Mouse (Mus musculus) limb, embryonic 14.5 days (tissue): ENCODE results near the gene Pank3. TPM values are rescaled to one million over a fixed set of nuclear protein-coding genes. Genes with fewer than 3 reads are reported as not detected.
A peak's percentile ranks its signal among the peaks of the same experiment; 100 is the strongest.
"Not testable (repeated sequence)": the region's sequence is repeated elsewhere in the genome, so short reads cannot be mapped to it uniquely, and the experiment has no call there.

Source experiments
- ATAC-seq: fragments of 200-750 bp; cut with Nextera tagmentation; 2 replicates; pipeline ENCODE4 v1.8.0; 2017; ENCODE audit warnings: low read depth, moderate number of reproducible peaks, moderate TSS enrichment; ENCODE audit not compliant: low FRiP score
- DNase-seq: peaks from one replicate; pipeline ENCODE4 v3.0.0-alpha.2; 2015; ENCODE audit warnings: low spot score
- H3K27ac ChIP-seq: fragments of 300-500 bp; sonication (generic); replicated peaks from 2 replicates; pipeline ENCODE4 v1.5.1; 2014; ENCODE audit warnings: low read depth, mild to moderate bottlenecking, low read length, moderate library complexity, mixed read lengths
- H3K27me3 ChIP-seq: fragments of 300-500 bp; sonication (generic); 2 replicates; pipeline ENCODE4 v1.6.1; 2014; ENCODE audit warnings: low read length, mixed read lengths; ENCODE audit not compliant: control insufficient read depth, insufficient read depth
- H3K36me3 ChIP-seq: fragments of 300-500 bp; sonication (generic); 2 replicates; pipeline ENCODE4 v1.6.1; 2014; ENCODE audit warnings: mild to moderate bottlenecking, low read length, moderate library complexity, mixed read lengths; ENCODE audit not compliant: control insufficient read depth, insufficient read depth
- H3K4me1 ChIP-seq: fragments of 300-500 bp; sonication (generic); 2 replicates; pipeline ENCODE4 v1.6.1; 2014; ENCODE audit warnings: antibody characterized with exemption, low read length, mixed read lengths; ENCODE audit not compliant: control insufficient read depth, insufficient read depth
- H3K4me2 ChIP-seq: fragments of 300-500 bp; sonication (generic); replicated peaks from 2 replicates; pipeline ENCODE4 v1.6.1; 2014; ENCODE audit warnings: low read depth, mild to moderate bottlenecking, low read length, moderate library complexity; ENCODE audit not compliant: severe bottlenecking
- H3K4me3 ChIP-seq: fragments of 300-500 bp; sonication (generic); replicated peaks from 2 replicates; pipeline ENCODE4 v1.5.1; 2014; ENCODE audit warnings: low read length
- H3K9ac ChIP-seq: fragments of 300-500 bp; sonication (generic); 2 replicates; pipeline ENCODE4 v1.6.1; 2014; ENCODE audit warnings: mild to moderate bottlenecking, low read depth, low read length, moderate library complexity; ENCODE audit not compliant: severe bottlenecking
- H3K9me3 ChIP-seq: fragments of 300-500 bp; sonication (generic); 2 replicates; pipeline ENCODE4 v1.6.1; 2016; ENCODE audit warnings: low read length; ENCODE audit not compliant: control insufficient read depth
- POLR2A ChIP-seq: fragments of 200-500 bp; IDR thresholded peaks from 2 replicates; pipeline ENCODE4 v1.8.0; 2012; ENCODE audit warnings: inconsistent platforms, mild to moderate bottlenecking, moderate library complexity, borderline replicate concordance; ENCODE audit not compliant: insufficient read depth, insufficient read length; ENCODE audit errors: extremely low read depth
- WGBS: fragments of 180-500 bp; shearing (Covaris S2); extraction: QIAGEN DNeasy Blood & Tissue Kit; methylation state at CpG from one replicate; pipeline ENCODE4 v1.1.7; 2014; 5-methylcytosine and 5-hydroxymethylcytosine counted together
- polyA plus RNA-seq, 2 experiments: library from polyadenylated mRNA; depleted of rRNA in 1 of 2; stranded (reverse) in 1 of 2; unstranded in 1 of 2; fragments of >200 nt; fragmentation: Nextera tagmentation in 1 of 2; extraction: Ambion mirVana in 1 of 2; gene quantifications; 2 replicates each; pipeline versions ENCODE4 v1.2.1 to v1.2.3; 2012 to 2014

The Pank3 gene
- polyA plus RNA-seq, 2 experiments, result 20.3 to 20.4 TPM

- Histone ChIP-seq H3K4me2 (peak within 1 kb of the TSS; percentile 65), H3K36me3 (peaks cover 35% of the 10 kb centered on the region), H3K4me3 (peak within 1 kb of the TSS; percentile 98), H3K9ac (peak within 1 kb of the TSS; percentile 91), H3K27ac (0 out of 2 replicates have a peak within 1 kb of the TSS, but pooled peaks have one; percentile 19), H3K9me3 (no peaks in the 10 kb centered on the region), H3K27me3 (no peaks in the 10 kb centered on the region), H3K4me1 (peaks cover 10% of the 10 kb centered on the region)
- TF ChIP-seq POLR2A, result no peak
- DNase-seq (peak; percentile 92), ATAC-seq (peak; percentile 77)
- WGBS, result 1% methylated on average over 42 of the region's 46 CpGs
These were observed 64.9 kb downstream of the Pank3 start, which contains the start of gene Rars for GRCm38 (mm10) chr11:35834022-35834760. Gene Rars, minus strand, starts transcription at chr11:35834506.

DNA sequence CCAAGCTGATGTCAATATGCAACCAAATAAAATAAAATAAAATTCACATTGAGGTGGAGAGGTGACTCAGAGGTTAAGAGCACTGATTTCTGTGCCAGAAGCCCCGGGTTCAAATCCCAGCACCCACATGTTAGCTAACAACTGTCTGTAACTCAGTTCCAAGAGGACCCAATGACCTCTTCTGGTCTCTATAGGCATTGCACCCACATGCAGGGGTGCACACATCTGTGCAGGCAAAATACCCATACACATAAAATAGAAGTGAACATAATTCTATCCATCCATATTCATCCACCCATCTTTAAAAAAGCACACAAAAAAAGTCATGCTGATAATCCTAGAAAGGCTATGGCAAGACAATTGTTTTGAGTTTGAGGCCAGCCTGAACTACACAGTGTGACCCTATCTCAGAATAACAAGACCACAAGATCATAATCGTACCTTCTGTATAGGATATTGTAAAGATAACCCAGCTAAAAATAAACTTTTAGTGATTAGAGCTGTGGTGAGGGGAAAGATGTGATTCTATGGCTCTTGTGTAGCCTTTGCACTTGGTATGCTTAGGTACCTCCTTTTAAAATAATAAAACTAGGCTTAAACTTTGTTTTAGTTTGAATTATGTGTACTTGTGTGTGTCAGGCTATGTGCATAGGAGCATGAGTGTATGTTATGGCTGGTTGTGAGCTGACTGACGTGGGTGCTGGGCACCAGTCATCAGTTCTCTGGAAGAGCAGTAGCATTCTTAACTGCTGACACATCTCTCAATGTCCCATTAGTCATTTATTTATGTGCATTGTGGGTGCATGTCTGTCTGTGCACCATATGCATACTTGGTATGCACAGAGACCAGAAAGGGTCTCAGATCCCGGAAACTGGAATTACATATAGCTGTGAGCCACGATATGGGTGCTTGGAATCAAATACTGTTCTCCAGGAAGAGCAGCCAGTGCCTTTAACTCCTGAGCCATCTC, 68.2 kb downstream of the Pank3 start:
- H3K27ac ChIP-seq, result no peak overlapping the region
- no peak overlapping the region for H3K9ac ChIP-seq
- ATAC-seq (no peak), DNase-seq (no peak)
- H3K36me3 ChIP-seq, result peaks cover 8% of the 10 kb centered on the region; the same call in 1 of the 2 replicates
- no peaks in the 10 kb centered on the region for H3K9me3 ChIP-seq
- no peak for TF ChIP-seq POLR2A
- 71% methylated on average over 5 of the region's 5 CpGs for WGBS
- H3K4me3 ChIP-seq, result no peak overlapping the region
- peak overlapping the region; percentile 63 for H3K4me2 ChIP-seq
- H3K27me3 ChIP-seq, result no peaks in the 10 kb centered on the region
- H3K4me1 ChIP-seq, result peaks cover 10% of the 10 kb centered on the region

- peak overlapping the region; percentile 41 for H3K4me3 ChIP-seq
- peaks cover under 1% of the 10 kb centered on the region for H3K4me1 ChIP-seq
- ATAC-seq (peak; percentile 84), DNase-seq (peak; percentile 83)
- peak overlapping the region; percentile 41; the same call in 1 of the 2 replicates for H3K9ac ChIP-seq
- peak overlapping the region; percentile 63 for H3K4me2 ChIP-seq
- H3K27ac ChIP-seq, result no peak overlapping the region
- 17% methylated on average over 28 of the region's 28 CpGs for WGBS
- H3K27me3 ChIP-seq, result no peaks in the 10 kb centered on the region
- TF ChIP-seq POLR2A, result no peak
- H3K36me3 ChIP-seq, result no peaks in the 10 kb centered on the region
- no peaks in the 10 kb centered on the region for H3K9me3 ChIP-seq
These were observed 69.4 kb downstream of the Pank3 start for GRCm38 (mm10) chr11:35838345-35839338.

- no peaks in the 10 kb centered on the region for H3K9me3 ChIP-seq
- no peaks in the 10 kb centered on the region for H3K36me3 ChIP-seq
- H3K27ac ChIP-seq, result no peak overlapping the region
- no peaks in the 10 kb centered on the region for H3K4me1 ChIP-seq
- no peak overlapping the region for H3K4me3 ChIP-seq
- no peak overlapping the region for H3K4me2 ChIP-seq
- 80% methylated on average over 7 of the region's 7 CpGs for WGBS
- ATAC-seq (no peak), DNase-seq (no peak)
- H3K9ac ChIP-seq, result no peak overlapping the region
- H3K27me3 ChIP-seq, result no peaks in the 10 kb centered on the region
- no peak for TF ChIP-seq POLR2A
These were observed 71.0 kb downstream of the Pank3 start for GRCm38 (mm10) chr11:35840282-35840681.

DNA sequence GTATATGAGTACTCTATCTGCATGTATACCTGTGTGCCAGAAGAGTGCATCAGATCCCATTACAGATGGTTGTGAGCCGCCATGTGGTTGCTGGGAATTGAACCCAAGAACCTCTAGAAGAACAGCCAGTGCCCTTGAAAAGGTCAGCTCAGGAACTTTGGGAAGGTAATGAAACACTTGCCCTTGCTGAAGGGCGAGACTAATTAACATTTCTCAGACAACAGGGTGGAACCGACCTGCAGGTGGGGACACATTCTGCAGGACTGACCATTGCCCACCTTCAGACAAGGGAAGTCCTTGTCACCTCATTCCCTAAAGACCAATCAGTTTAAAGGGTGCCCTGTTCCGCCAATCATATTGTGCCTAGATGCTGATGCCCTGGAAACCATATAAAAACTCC, 71.5 kb downstream of the Pank3 start:
- H3K4me2 ChIP-seq, H3K27ac ChIP-seq, H3K9me3 ChIP-seq, H3K36me3 ChIP-seq, ATAC-seq, H3K9ac ChIP-seq, DNase-seq, H3K27me3 ChIP-seq, H3K4me3 ChIP-seq, H3K4me1 ChIP-seq: not testable (repeated sequence)
- WGBS, result 81% methylated on average over 4 of the region's 4 CpGs
